Mouse (Mus musculus): ENCODE measurements around the gene Camk1g.

GRCm38 (mm10) chr1:193324224-193324623, 45.9 kb downstream of the Camk1g start:
- TF ChIP-seq CTCF (IDR thresholded peaks at IDR 0.05; ENCODE audit: borderline replicate concordance, extremely low read depth, insufficient read depth, insufficient read length) (peak; percentile 66), POLR2A (IDR thresholded peaks at IDR 0.05; ENCODE audit: borderline replicate concordance, extremely low read depth, insufficient read depth, insufficient read length, poor library complexity, severe bottlenecking) (no peak)
